Mouse (Mus musculus): ENCODE measurements around the gene Basp1.

Basp1 gene

DNA sequence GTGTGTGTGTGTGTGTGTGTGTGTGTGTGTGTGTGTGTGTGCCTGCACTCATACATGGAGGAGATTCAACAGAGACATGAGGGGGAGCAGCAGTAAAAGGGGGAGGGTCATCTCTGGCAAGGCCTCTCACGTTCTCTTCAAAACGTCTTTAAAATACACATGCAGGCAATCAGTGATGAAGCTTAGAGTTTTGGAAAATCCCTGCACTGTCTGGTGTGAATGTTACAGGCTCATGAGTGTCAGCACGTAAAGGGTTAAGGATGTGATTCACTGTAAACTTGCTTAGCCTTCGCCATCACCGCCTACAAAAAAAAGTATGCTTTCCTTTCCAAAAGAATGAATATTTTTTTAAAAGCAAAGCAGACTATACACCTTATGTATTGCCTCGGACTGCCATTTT lies 2.8 kb upstream of the Basp1 start:
- DNase-seq (ENCODE audit: low read depth, low spot score): no peak

DNA sequence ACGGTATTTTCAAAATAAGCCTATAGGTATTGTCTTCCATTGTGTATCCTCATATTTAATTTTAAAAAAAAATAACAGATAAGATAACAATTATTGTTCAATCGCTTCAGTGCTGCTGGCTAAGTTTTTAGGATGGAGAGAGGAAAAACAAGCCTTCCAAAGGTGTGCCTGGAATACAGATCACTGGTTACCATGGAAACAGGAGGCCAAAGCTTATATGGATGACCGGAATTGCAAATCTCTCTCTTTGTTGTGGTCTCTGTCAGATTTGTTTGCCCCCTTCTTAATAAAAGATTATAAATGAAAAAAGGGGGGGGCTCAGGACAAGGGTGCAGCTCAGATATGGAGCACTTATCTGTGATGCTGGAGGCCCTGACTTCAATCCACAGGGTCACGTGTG lies 2.4 kb upstream of the Basp1 start:
- DNase-seq (ENCODE audit: low read depth, low spot score): no peak

DNA sequence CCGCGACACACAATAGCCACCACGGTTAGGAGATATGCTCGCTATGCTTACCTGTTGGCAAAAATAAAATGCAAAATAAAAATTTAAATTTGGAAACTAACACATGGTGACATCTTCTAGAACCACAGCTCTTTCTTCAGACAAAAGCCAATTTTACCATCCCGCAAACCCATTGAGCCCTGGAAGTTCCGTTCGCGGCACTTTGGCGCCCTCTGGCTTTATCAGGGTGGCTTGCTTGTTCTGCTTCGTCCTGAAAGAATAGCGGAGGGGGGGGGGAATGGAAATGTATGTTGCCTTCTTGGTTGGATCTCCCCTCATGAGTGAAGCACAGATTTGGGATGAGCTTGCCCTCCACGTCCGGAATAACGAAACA lies 1.2 kb upstream of the Basp1 start:
- DNase-seq (ENCODE audit: low read depth, low spot score): peak; percentile 92

DNA sequence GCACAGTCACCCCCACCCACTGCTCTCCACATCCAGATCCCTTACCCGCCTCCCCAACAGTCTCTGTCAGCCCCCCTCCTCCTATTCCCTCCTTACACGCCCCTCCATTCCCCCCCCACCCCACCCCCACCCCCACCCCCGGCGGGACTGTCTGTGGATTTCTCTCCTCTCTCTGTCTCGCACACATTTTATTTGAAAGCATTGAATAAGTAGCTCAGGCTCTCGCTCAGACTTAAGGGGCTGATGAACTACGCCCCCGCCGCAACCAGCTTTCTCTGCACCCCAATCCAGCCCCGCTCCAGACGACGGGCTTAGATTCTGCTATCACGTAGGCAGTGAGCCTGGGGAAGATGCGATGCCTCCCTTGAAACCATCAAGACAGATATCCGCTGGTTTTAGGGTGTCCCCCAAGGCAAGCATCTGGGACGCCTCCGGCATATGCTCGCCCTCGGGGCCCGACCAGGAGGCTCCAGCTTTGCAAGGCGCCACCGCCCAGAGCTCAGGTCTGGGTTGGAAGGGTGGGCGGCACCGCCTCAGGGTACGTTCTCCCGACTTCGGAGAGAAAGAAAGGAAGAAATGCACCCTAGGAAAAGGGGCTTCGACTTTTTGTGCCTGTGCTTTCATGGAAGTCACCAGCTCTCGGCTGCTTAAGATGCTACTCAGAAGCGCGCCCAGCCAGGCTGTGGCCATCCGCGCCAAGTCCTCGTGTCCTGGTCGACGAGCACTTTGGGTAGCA lies 615 bp upstream of the Basp1 start:
- no peak for DNase-seq (ENCODE audit: low read depth, low spot score)

DNA sequence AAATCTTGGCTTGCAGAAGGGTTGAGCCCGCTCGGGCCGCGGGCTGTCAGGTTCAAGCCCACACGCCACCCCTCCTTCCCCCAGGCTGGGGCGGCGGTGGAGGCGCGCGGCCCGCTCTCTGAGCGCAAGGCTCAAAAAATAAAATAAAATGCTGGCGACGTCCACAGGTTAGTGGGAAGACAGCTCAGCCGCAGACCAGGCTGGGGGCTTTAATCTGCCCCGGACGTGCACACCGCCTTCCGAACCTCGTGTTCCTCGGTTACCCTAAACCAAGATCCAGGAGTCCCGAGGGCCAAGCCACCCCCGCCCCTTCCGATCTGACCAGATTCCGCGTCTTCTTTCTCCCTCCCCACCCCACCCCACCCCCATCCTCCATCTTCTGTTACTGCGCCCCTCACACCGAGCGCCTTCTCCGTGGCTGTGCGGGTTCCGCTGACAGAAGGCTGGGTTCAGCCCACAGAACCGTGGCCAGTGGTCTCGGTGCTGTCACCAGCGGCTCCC lies 753 bp downstream of the Basp1 start:
- DNase-seq (ENCODE audit: low read depth, low spot score): no peak

DNA sequence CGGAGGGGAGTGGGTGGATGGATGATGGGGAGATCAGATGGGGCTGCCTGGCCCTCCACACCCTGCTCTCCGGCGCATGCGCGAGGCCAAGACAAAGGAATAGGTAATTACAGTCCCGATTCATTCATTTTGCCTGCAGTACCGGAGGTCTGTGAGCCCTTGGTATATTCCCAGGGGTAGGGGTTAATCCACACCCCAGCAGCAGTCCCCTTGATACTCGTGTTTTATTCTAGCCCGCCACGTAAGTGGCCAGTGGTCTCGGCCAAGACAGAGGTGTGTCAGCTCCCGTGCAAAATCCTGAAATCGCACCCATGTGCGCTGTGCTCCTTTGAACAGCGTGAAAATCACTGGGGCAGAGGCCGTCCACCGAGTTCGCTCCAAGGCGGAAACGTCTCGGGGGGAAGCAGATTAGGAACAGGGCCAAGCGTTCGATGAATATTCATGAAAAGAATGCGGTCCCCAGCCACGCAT lies 1.4 kb downstream of the Basp1 start:
- DNase-seq (ENCODE audit: low read depth, low spot score): peak; percentile 78

DNA sequence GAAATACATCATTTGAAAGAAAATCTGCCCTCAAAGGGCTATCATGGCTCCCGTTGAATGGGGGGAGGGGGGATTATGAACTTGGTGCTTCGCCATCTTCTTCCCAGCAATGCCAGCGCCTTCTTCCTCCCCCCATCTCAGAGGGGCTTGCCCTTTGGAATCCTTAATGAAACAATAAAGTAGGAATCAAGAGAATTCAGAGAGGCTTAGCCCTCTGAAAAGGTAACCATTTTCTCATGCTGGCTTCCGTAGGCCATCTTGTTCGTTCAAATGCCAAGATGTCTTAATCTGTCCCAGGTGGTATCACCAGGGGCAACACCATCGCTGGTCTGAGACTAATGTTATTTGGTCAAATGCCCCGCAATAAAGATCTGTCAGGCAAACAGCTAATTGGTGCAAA lies 2.1 kb downstream of the Basp1 start:
- no peak for DNase-seq (ENCODE audit: low read depth, low spot score)

DNA sequence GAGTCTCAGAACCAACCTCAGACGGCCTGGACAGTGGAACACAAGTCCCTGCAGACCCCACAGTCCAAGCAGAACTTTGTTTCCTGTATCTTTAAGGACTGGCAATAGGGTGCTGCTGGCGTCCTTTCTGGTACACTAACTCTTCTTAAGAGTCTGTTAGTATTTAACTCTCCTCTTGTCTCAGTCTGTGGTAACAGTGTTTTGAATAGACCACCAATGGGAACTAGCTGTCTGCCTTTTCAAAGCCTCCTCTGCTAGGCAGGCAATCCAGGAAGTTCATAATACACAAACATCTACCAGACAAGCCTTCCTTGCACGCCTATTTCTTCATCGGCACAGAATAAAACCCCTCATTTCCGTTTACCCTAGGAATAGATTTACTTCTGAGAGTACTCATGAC lies 7.6 kb downstream of the Basp1 start:
- DNase-seq (ENCODE audit: low read depth, low spot score): no peak

DNA sequence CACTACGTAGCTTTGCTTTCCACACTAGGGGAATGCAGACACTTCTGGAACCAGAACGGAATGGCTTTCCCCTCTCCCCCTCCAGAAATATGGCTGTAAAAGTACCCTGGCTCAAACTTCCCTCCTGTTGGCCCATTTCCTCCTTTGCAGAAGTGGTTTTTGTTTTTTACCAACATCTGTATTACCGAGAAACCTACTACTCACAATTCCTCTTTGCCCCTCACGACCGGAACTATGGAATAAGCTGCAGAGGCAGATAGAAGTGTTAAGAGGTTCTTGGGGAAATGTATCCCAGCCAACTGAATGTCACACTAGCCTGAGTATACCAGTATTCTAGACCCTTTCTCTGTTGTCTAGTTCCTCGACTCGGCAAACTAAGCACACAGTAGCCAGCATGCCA lies 9.7 kb downstream of the Basp1 start:
- no peak for DNase-seq (ENCODE audit: low read depth, low spot score)

DNA sequence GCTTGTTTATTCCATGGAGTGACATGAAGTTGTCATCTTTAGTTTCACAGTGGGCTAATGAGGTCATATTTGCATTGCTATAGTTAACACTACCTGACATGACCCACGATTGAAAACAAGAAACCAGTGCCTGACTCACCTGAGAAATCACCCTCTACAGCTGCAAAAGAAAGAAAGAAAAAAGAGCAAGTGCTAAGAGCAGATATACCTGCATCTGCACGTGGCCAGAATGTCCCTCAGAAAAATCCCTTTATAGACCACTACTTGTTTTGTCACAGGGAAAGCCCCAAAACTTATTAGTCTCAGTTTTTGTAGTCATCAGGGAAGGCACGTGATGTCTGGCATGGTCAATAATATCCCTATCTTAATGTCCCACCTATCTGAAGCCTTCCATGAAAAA lies 11.6 kb downstream of the Basp1 start:
- no peak for DNase-seq (ENCODE audit: low read depth, low spot score)

DNA sequence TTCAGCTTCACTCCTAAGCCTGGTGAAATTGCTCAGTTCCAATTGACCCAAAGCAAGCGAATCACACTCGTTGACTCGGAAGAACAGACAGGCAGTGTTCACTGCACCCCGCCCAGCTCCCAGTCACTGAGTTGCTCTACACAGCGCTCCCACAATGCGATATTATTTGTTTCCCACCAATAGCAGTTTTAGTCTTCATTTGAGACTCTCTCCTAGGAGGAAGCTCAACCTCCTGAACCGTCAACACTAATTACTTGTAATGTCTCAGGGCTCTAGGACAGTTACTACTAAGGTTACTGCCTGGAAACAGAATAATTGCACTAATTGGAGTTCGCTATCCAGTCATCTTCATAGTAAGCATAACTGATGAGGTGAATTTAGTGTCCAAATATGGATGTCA lies 13.3 kb downstream of the Basp1 start:
- DNase-seq (ENCODE audit: low read depth, low spot score): no peak

DNA sequence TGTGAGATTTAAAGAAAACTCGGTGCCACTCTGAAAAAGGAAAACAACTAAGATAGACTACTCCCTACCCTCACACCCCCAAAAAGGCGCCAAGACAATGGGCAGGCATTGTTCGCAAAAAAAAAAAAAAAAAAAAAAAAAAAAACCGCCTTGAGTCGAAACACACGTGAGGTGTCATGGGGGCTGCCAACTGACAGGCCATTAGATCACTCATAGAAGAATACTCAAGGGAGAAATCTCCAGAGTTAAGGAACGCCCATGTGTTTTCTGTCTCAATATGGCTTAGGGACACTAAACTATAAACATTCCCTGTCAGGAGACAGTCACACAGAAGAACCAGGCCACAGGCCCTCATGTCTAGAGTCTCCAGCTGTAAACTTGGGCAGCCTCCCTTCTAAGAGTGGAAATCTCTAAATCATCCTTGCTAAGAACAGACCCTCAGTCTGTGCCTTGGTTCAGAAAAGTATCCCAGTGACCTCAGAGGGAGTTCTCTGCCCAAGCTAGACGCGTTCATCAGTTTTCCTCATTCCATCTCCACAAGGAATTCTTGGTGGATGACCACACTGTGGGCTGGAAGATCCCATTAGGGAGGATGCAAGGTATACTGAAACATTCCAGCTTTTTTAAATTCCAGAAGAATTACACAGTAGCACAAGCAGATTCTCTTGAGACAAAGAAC lies 17.5 kb downstream of the Basp1 start:
- no peak for DNase-seq (ENCODE audit: low read depth, low spot score)

DNA sequence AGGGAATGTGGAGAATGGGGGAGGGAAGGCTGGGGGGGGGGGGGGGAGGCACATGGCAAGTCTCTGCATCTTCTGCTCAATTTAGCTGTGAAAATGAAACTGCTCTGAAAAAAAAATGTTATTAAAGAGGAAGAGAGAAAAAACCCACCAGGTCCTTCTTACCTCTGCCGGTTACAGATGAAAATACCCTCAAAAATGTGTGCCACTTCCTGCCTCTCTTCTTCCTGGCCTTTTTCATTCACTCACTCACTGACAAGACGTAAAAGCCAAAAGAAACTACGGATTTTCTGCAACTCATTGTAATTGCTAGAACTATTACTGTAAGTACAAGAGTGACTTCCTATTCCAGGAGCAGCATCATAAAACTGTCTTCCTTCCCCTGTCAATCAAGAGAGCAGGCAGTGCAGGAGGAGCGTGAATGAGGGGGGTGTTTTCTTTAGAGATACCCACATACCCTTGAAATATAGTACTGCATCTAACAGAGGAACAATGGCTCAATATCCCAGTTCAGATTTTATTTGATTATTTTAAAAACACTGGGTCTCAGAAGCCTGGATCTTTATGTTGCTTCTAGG lies 21.0 kb downstream of the Basp1 start:
- no peak for DNase-seq (ENCODE audit: low read depth, low spot score)

DNA sequence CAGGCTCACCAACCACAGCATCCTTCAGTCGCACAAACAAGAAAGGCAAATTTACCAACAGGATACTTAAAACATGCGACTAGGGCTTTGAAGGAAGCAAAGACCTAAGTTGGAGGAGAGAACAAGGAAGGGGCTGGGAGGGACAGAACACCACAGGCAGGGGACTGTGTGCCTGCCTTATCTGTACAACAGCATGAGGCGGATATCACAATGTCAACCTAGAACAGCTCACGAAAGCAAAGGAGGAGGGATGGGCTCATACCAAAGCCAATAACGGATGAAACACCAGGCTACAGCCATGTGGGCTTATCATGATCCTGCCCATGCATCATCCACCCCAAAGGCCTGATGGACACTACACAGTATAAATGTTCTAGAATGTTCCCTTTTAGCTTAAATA lies 22.4 kb downstream of the Basp1 start:
- DNase-seq (ENCODE audit: low read depth, low spot score): no peak

DNA sequence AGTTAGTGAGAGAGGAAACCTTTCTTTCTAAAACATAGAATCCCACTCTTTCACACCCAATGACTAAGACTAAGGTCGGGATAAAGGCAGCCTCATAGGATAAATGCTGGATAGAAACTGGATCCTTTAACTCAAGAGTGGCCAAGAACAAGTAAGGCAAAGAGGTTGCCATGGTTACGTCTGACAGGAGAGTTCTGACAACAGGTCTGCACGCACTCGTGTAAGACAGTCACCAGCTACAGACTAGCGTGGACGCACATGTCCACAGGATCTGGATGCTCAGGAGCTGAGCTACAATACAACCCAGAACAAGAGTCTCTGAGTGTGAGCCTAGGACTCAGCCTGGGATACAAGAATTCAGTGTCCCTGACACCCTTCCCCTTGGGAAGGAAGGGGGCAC lies 26.0 kb downstream of the Basp1 start:
- no peak for DNase-seq (ENCODE audit: low read depth, low spot score)

DNA sequence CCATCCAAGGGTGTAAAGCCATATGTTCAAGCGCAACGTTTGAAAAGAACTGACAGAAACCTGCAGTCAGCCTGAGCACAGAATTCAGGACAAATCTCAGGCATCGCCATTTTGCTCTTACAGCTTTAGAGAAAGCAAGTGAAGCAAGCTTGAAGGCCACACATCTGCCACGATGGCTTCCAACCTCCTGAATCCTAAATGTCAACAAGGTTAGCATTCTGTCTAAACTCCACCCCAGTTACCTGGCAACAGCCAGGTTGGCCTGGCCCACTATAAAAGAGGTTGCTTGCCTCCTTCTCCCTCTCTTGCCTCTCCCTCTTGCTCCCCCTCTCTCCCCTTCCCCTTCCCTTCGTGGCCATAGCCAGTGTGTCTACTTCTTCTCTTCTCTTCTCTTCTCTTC lies 33.5 kb downstream of the Basp1 start:
- no peak for DNase-seq (ENCODE audit: low read depth, low spot score)

DNA sequence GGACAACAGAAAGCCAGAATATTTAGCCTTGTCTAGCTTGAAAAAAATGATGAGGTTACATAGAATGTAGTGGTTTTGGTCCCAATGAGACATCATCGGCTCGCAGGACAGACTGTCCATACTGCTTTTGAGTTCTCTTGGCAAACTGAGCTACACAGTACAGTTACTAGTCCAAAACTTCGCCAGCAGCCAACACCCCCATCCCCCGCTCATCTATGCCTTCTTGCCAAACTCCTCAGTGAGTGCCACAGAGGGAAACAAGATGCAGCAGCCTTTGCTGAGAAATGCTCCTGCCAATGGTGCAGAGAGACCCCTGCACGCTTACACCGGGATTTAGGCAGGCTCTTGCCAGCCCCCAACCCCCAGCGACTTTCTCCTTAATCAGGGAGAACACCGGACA lies 34.9 kb downstream of the Basp1 start:
- no peak for DNase-seq (ENCODE audit: low read depth, low spot score)

DNA sequence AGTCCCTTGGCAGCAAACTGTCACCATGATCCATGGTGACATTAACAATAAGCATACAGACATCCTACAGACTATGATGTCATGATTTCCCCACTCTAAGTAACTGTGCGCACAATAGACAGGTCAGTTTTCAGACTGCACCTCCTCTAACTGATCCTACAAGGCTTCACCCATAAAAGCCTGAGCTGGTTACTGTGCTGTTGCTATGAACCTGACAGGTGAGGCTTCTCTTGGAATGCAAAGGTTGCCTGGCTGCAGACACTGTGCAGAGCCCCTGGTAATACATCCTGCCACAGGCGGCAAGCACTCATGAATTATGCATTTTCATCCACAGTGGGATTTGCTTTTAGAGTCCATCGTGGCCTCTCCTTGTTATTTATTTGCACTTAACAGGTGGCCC lies 36.6 kb downstream of the Basp1 start:
- DNase-seq (ENCODE audit: low read depth, low spot score): no peak

DNA sequence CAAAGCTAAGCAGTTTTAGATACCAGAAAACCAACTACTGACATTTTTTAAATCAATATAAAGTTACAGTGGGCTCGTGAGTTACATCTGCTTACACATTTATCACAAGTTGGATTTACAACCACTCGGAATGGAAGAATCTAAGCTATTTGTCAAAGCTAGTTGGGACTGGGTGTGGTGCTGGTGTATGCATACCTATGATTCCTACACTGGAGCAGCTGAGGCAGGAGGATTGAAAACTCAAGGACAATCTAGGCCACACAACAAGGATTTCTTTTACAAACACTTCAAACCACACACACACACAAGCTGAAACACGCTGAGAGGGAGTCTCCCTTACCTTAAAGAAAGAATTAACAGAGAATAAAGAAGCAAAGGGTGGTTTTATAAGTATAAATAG lies 40.1 kb downstream of the Basp1 start:
- DNase-seq (ENCODE audit: low read depth, low spot score): no peak

DNA sequence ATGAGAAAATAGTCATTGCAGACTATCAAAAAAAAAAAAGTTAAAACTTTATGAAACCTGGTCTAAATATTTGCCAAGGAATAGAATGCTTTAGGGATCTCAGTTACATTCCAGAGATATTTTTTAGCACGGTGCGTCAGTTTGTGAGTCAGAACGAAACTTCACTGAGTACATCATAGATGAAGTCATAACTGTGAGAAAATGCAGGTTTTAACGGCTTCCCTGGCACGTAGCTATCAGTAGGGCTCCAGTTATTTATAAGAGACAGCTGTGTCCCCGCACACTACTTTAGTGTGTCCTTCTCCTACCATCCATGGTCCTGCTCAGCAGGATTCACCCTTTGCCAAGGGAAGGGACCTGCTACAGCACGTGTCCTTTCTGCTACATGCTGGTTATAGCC lies 44.0 kb downstream of the Basp1 start:
- DNase-seq (ENCODE audit: low read depth, low spot score): no peak

DNA sequence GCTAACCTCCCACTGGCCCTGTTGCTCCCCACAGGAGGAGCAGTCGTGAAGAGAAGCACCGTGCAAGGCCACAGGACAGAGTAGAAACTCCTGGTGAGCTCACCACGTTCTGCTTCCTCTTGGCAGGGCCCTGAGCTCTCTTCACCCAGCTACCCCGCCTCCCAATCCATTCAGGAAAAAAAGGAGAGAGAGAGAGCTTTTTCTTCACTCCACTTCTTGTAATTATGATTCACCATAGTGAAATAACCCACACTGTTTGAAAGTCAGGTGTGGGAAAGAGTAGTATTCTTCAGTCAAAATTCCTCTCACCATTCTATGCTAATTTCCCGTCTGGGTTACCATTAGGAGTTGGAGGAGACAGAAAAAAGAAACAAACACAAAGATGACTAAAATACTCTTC lies 48.1 kb downstream of the Basp1 start:
- no peak for DNase-seq (ENCODE audit: low read depth, low spot score)

DNA sequence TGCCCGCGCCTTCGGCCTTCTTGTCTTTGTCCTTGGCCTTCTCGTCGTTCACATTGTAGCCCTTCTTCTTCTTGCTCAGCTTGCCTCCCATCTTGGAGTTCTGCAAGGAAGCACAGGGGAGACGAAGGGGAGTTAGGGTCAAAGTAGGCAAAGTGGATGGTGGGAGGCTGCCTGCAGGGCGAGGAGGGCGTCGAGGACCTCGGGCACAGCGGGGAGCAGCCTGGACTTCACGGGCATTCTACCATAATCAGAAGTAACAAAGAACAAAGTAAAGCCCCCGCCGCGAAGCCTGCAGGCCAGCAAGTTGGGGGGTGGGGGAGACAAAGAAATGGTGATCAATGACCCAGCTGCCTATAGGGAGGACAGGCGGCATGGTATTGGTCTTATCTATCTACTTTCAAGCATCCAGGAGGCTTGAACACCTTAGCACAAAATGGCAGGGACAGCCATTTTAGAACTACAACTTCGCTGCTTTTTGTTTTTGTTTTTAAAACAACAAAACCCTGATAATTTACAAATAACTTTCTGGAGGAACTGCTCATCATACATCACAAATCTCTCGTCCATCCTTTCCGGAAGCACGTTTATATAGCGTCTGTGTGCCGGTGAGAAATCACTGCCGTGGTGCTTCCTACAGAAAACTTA lies 48.6 kb downstream of the Basp1 start:
- DNase-seq (ENCODE audit: low read depth, low spot score): no peak

Data from brain, embryonic 18.5 days (tissue).